Mouse (Mus musculus): Measurements from ENCODE around the gene Alg12. TPM values are rescaled to one million over a fixed set of nuclear protein-coding genes. Genes with fewer than 3 reads are reported as not detected.

Alg12 gene
- polyA plus RNA-seq, 1 experiment, result not detected

GRCm38 (mm10) chr15:88837977-88838376, 18.9 kb upstream of the Alg12 start:
- no peak for TF ChIP-seq CTCF (IDR thresholded peaks at IDR 0.05; ENCODE audit: insufficient read depth, low read depth, low read length)
- TF ChIP-seq POLR2A (IDR thresholded peaks at IDR 0.05; ENCODE audit: insufficient read depth, low read depth, low read length), result no peak
- no peak overlapping the region for H3K27ac ChIP-seq (ENCODE audit: insufficient read depth, low read depth, low read length)

DNA sequence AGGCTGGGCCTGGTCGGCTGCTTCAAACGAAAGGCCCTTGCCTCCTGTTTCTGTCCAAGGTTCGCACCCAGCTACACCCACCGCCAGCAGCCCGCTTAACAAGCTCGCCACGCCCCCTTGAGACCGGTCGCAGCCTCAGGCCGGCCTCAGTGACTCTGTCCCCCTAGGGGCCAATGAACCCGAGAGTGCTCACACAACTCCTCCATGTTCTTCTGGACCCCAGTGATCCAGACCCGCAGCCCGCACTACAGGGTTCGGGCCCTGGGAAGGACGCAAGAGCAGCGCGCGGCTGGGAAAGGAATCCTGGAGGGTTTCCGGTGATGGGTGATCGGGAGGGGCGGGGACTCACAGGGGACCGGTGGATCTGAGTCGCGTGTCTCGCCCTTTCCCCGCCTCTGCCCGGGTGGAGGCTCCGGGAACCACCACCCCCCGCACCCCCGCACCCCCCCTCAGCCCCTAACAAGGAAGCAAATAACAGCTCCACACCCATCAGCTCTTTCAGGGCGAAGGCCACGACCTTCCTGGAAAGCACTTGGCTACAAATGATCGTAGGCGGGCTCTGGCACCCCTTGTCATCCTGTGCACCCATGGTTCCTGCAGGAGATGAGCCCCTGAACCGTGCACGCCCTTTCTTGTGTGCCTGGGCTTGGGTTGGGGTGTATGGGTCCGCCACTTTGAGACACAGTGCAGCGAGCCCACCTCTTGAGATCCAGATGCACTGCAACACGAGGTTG, 18.2 kb upstream of the Alg12 start:
- Histone ChIP-seq H3K4me1 (ENCODE audit: control insufficient read depth, insufficient read depth, low read length) (peaks cover 41% of the 10 kb centered on the region), H3K27ac (ENCODE audit: insufficient read depth, low read depth, low read length) (no peak overlapping the region), H3K4me3 (ENCODE audit: insufficient read depth, low read depth, low read length) (peak overlapping the region; percentile 56)
- WGBS, result 3% methylated on average over 39 of the region's 39 CpGs
- TF ChIP-seq CTCF (IDR thresholded peaks at IDR 0.05; ENCODE audit: insufficient read depth, low read depth, low read length) (no peak), POLR2A (IDR thresholded peaks at IDR 0.05; ENCODE audit: insufficient read depth, low read depth, low read length) (no peak)

More at GRCm38 (mm10) chr15:88837977-88838376, 18.9 kb upstream of the Alg12 start:
- 7% methylated on average over 11 of the region's 11 CpGs for WGBS
- Histone ChIP-seq H3K4me1 (ENCODE audit: control insufficient read depth, insufficient read depth, low read length) (peaks cover 45% of the 10 kb centered on the region), H3K4me3 (ENCODE audit: insufficient read depth, low read depth, low read length) (no peak overlapping the region; the same call in 1 of the 2 replicates)

GRCm38 (mm10) chr15:88836571-88836970, 17.5 kb upstream of the Alg12 start:
- Histone ChIP-seq H3K4me3 (ENCODE audit: insufficient read depth, low read depth, low read length) (no peak overlapping the region), H3K27ac (ENCODE audit: insufficient read depth, low read depth, low read length) (no peak overlapping the region), H3K4me1 (ENCODE audit: control insufficient read depth, insufficient read depth, low read length) (peaks cover 33% of the 10 kb centered on the region)
- WGBS, result 80% methylated on average over 5 of the region's 5 CpGs
- no peak for TF ChIP-seq CTCF (IDR thresholded peaks at IDR 0.05; ENCODE audit: insufficient read depth, low read depth, low read length)
- TF ChIP-seq POLR2A (IDR thresholded peaks at IDR 0.05; ENCODE audit: insufficient read depth, low read depth, low read length), result no peak

GRCm38 (mm10) chr15:88836031-88836430, 16.9 kb upstream of the Alg12 start:
- WGBS, result 90% methylated on average over 6 of the region's 6 CpGs
- TF ChIP-seq CTCF (IDR thresholded peaks at IDR 0.05; ENCODE audit: insufficient read depth, low read depth, low read length), result no peak
- TF ChIP-seq POLR2A (IDR thresholded peaks at IDR 0.05; ENCODE audit: insufficient read depth, low read depth, low read length), result no peak
- no peak overlapping the region for H3K4me3 ChIP-seq (ENCODE audit: insufficient read depth, low read depth, low read length)
- H3K4me1 ChIP-seq (ENCODE audit: control insufficient read depth, insufficient read depth, low read length), result peaks cover 29% of the 10 kb centered on the region
- H3K27ac ChIP-seq (ENCODE audit: insufficient read depth, low read depth, low read length), result no peak overlapping the region

DNA sequence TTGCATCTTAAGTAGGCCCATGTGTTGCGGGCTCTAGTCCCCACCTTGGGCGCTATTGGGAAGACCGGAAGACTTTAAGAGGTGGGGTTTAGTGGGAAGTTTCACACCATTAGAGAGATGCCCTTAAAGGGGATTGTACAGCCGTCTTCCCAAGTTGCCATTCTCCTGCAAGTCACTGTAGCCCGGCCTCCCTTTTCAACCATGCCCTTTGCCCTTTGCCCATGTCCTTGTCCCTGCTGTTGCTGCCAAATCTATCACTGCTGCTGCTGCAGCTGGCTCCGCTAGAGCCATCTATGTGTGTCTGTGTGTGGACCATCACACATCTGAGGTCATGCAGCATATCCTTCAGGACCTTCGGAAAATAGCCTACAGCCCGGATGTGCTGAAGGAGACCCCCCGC, 13.4 kb upstream of the Alg12 start:
- Histone ChIP-seq H3K4me1 (ENCODE audit: control insufficient read depth, insufficient read depth, low read length) (peaks cover 5% of the 10 kb centered on the region), H3K27ac (ENCODE audit: insufficient read depth, low read depth, low read length) (no peak overlapping the region), H3K4me3 (ENCODE audit: insufficient read depth, low read depth, low read length) (no peak overlapping the region)
- TF ChIP-seq POLR2A (IDR thresholded peaks at IDR 0.05; ENCODE audit: insufficient read depth, low read depth, low read length) (no peak), CTCF (IDR thresholded peaks at IDR 0.05; ENCODE audit: insufficient read depth, low read depth, low read length) (no peak)
- WGBS, result 89% methylated on average over 9 of the region's 9 CpGs

GRCm38 (mm10) chr15:88831482-88831881, 12.4 kb upstream of the Alg12 start:
- no peaks in the 10 kb centered on the region for H3K4me1 ChIP-seq (ENCODE audit: control insufficient read depth, insufficient read depth, low read length)
- no peak overlapping the region for H3K4me3 ChIP-seq (ENCODE audit: insufficient read depth, low read depth, low read length)
- WGBS, result 68% methylated on average over 5 of the region's 5 CpGs
- no peak overlapping the region for H3K27ac ChIP-seq (ENCODE audit: insufficient read depth, low read depth, low read length)
- TF ChIP-seq CTCF (IDR thresholded peaks at IDR 0.05; ENCODE audit: insufficient read depth, low read depth, low read length), result no peak
- no peak for TF ChIP-seq POLR2A (IDR thresholded peaks at IDR 0.05; ENCODE audit: insufficient read depth, low read depth, low read length)

DNA sequence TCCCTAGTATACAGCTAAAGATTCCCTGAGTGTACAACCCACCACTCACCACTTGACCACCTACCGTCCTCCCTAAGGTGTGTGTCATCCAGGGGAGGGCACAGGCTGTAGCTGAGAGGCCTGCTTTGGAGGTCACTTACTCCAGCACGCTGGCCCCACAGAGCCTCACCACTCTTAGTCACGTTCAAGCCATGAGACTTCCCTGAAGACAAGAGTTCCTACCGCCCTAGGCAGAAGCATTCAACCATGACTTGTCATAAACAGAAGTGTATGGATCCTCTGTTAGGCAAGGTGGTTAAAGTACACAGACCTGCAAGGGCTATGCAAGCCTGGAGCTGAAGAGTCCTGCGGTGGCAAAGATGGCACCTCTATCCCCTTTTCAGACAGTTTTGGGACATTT, 11.6 kb upstream of the Alg12 start:
- no peak overlapping the region for H3K4me3 ChIP-seq (ENCODE audit: insufficient read depth, low read depth, low read length)
- no peak for TF ChIP-seq CTCF (IDR thresholded peaks at IDR 0.05; ENCODE audit: insufficient read depth, low read depth, low read length)
- no peak for TF ChIP-seq POLR2A (IDR thresholded peaks at IDR 0.05; ENCODE audit: insufficient read depth, low read depth, low read length)
- WGBS, result 91% methylated on average over 5 of the region's 5 CpGs
- no peaks in the 10 kb centered on the region for H3K4me1 ChIP-seq (ENCODE audit: control insufficient read depth, insufficient read depth, low read length)
- no peak overlapping the region for H3K27ac ChIP-seq (ENCODE audit: insufficient read depth, low read depth, low read length)

GRCm38 (mm10) chr15:88829791-88830440, 10.8 kb upstream of the Alg12 start:
- no peak for TF ChIP-seq CTCF (IDR thresholded peaks at IDR 0.05; ENCODE audit: insufficient read depth, low read depth, low read length)
- no peak for TF ChIP-seq POLR2A (IDR thresholded peaks at IDR 0.05; ENCODE audit: insufficient read depth, low read depth, low read length)
- H3K27ac ChIP-seq (ENCODE audit: insufficient read depth, low read depth, low read length), result no peak overlapping the region
- H3K4me3 ChIP-seq (ENCODE audit: insufficient read depth, low read depth, low read length), result no peak overlapping the region
- no peaks in the 10 kb centered on the region for H3K4me1 ChIP-seq (ENCODE audit: control insufficient read depth, insufficient read depth, low read length)
- 65% methylated on average over 6 of the region's 6 CpGs for WGBS

Data from olfactory bulb, adult 2 months (tissue).